Comparison of ENCODE assay signal across 8 mouse cellular contexts in genomic region chr4:48680648-48681343, GRCm38 (mm10). TPM values are rescaled to one million over a fixed set of nuclear protein-coding genes. Genes with fewer than 3 reads are reported as not detected.
A peak's percentile ranks its signal among the peaks of the same experiment; 100 is the strongest.
DNase-seq lines count a peak whose midpoint lies in the region; ATAC-seq lines count a peak whose summit lies in the region.

No protein-coding gene starts in this region.

- H3K27ac ChIP-seq in intestine, embryonic 15.5 days = no peak overlapping the region

- 31% methylated on average over 10 of the region's 11 CpGs for WGBS in intestine, embryonic 15.5 days

- H3K4me3 ChIP-seq in intestine, embryonic 15.5 days (replicated peaks) = no peak overlapping the region

- ATAC-seq in intestine, embryonic 15.5 days = peak; percentile 52; the same call in 1 of the 2 replicates

- DNase-seq in left cerebral cortex, adult 18-20 months (ENCODE audit: low spot score in 2 of 2) = peak; percentile 39 to 54
- DNase-seq in left cerebral cortex, adult 8-10 months (ENCODE audit: low spot score in 2 of 2) = no peak
- peak; percentile 93 for DNase-seq in NIH3T3 (ENCODE audit: low read depth)
- DNase-seq in embryo, embryonic 11 days = peak; percentile 84
- peak; percentile 72 for DNase-seq in lung, postnatal 25 days (ENCODE audit: low spot score)
- no peak for DNase-seq in thymus, postnatal 25 days
- no peak for DNase-seq in urinary bladder, postnatal 10 days (ENCODE audit: low spot score)

- H3K36me3 ChIP-seq in intestine, embryonic 15.5 days = no peaks in the 10 kb centered on the region

- H3K9me3 ChIP-seq in intestine, embryonic 15.5 days = no peaks in the 10 kb centered on the region

- no peaks in the 10 kb centered on the region for H3K27me3 ChIP-seq in intestine, embryonic 15.5 days (replicated peaks)

- peaks cover 2% of the 10 kb centered on the region; the same call in 1 of the 2 replicates for H3K4me1 ChIP-seq in intestine, embryonic 15.5 days (replicated peaks)

- H3K4me2 ChIP-seq in intestine, embryonic 15.5 days (replicated peaks) = peak overlapping the region; percentile 29

- H3K9ac ChIP-seq in intestine, embryonic 15.5 days = no peak overlapping the region

RNA-seq across cellular contexts. Expression of gene Cavin4, which starts 17.5 kb away (rescaled TPM):
- 1 to 10 TPM; 1.4 to 1.5 TPM for total RNA-seq in left cerebral cortex, adult 18-20 months (2021)
- total RNA-seq in left cerebral cortex, adult 8-10 months (2022) = 1 to 10 TPM; 1.6 to 2.4 (median 2.1) TPM
- 0.35 and 0.39 TPM in 2 replicates for polyA plus RNA-seq in intestine, embryonic 15.5 days (2015; fragmentation: Nextera tagmentation; extraction: Ambion mirVana)

Comparison
In these comparisons a context has a peak if more than half of its experiments do, and no peak if none do; other contexts are left out.
1. DNase-seq: peak in left cerebral cortex, adult 18-20 months (2 of 2), NIH3T3 (single experiment), embryo, embryonic 11 days (single experiment) and lung, postnatal 25 days (single experiment); none in left cerebral cortex, adult 8-10 months (0 of 2), thymus, postnatal 25 days (single experiment) and urinary bladder, postnatal 10 days (single experiment).